Mouse (Mus musculus) spleen, adult 2 months (tissue): Measurements from ENCODE around the gene Iqck. TPM values are rescaled to one million over a fixed set of nuclear protein-coding genes. Genes with fewer than 3 reads are reported as not detected.

Experiments used
- DNase-seq, 2 experiments: peaks; one replicate each; pipeline versions ENCODE4 v3.0.0 to v3.0.0-alpha.2; 2012 to 2021; ENCODE audit warnings: low spot score in 2 of 2, low read depth in 1 of 2
- H3K27ac ChIP-seq: fragments of 200-500 bp; 2 replicates; pipeline ENCODE4 v1.5.1; 2012; ENCODE audit warnings: low read length, inconsistent platforms; ENCODE audit not compliant: insufficient read depth
- H3K27me3 ChIP-seq: fragments of 200-500 bp; 2 replicates; pipeline ENCODE4 v1.6.1; 2012; ENCODE audit warnings: mild to moderate bottlenecking, moderate library complexity, low read length, inconsistent platforms; ENCODE audit not compliant: control insufficient read depth, insufficient read depth
- H3K36me3 ChIP-seq: fragments of 200-500 bp; 2 replicates; pipeline ENCODE4 v1.6.1; 2012; ENCODE audit warnings: mild to moderate bottlenecking, low read length, inconsistent platforms; ENCODE audit not compliant: control insufficient read depth, insufficient read depth
- H3K4me1 ChIP-seq: fragments of 200-500 bp; 2 replicates; pipeline ENCODE4 v1.6.1; 2011; ENCODE audit warnings: inconsistent platforms; ENCODE audit not compliant: control insufficient read depth, insufficient read depth, insufficient read length
- H3K4me3 ChIP-seq: fragments of 200-500 bp; 2 replicates; pipeline ENCODE4 v1.5.1; 2011; ENCODE audit warnings: mild to moderate bottlenecking, inconsistent platforms; ENCODE audit not compliant: insufficient read depth, insufficient read length; ENCODE audit errors: extremely low read depth
- CTCF ChIP-seq: fragments of 200-500 bp; IDR thresholded peaks from 2 replicates; pipeline ENCODE4 v1.5.1; 2011; ENCODE audit warnings: mild to moderate bottlenecking, inconsistent platforms; ENCODE audit not compliant: insufficient read depth, insufficient read length, insufficient replicate concordance; ENCODE audit errors: extremely low read depth
- POLR2A ChIP-seq: fragments of 200-500 bp; IDR thresholded peaks from 2 replicates; pipeline ENCODE4 v1.6.1; 2011; ENCODE audit warnings: low read depth, low read length, inconsistent platforms
- WGBS: fragments of 180-500 bp; shearing (Covaris S2); methylation state at CpG from one replicate; pipeline ENCODE4 v1.1.7; 2018; 5-methylcytosine and 5-hydroxymethylcytosine counted together
- polyA plus RNA-seq: library from polyadenylated mRNA; depleted of rRNA; stranded (reverse); fragments of >200 nt; gene quantifications from 2 replicates; pipeline ENCODE4 v1.2.3, GENCODE M21; 2012

Iqck gene
- polyA plus RNA-seq, 1 experiment, result 0.48 TPM

DNA sequence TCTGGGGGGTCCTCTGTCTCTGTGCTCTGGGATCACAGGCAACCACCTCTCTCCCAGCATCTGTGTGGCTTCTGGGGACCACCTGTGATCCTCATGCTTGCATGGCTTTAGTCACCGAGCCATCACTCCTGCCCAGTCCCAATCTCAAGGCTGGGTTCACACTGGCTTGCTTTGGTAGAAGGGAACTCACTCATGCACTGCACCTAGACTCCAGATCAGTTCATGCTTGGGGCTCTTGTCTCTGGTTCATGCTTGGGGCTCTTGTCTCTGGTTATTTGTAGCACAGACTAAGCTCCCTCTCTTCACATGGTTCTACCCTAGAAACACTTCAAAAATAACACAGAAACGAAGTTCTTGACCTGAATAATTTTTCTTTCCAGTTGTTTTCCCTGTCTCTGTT, 44.5 kb downstream of the Iqck start:
- H3K4me1 ChIP-seq, result peaks cover 2% of the 10 kb centered on the region; the same call in 1 of the 2 replicates
- DNase-seq, result no peak
- WGBS, result 78% methylated on average over 2 of the region's 2 CpGs
- no peaks in the 10 kb centered on the region for H3K36me3 ChIP-seq
- H3K27ac ChIP-seq, result no peak overlapping the region
- no peak for TF ChIP-seq POLR2A
- TF ChIP-seq CTCF, result no peak
- no peaks in the 10 kb centered on the region for H3K27me3 ChIP-seq
- no peak overlapping the region for H3K4me3 ChIP-seq

DNA sequence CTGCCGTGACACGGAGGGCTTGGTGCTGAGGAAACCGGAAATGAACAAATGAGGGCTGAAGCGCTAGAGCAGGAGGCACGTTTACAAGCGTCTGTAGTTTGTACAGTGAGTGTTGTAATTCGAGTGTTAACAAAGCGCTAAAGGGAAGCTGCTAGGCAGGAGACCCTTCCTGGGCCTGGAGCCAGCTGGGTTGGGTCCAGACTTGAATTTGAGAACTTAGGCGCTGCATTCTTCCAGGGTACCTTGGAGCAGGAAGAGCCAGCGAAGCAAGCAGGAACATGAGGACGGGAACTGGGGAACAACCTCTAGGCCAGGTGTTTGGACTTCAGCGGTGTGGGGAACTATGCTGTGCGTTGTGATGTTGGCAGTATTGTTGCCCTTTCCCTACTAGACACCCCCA, 47.4 kb downstream of the Iqck start:
- H3K27me3 ChIP-seq, result no peaks in the 10 kb centered on the region
- peaks cover 2% of the 10 kb centered on the region; the same call in 1 of the 2 replicates for H3K4me1 ChIP-seq
- no peak overlapping the region for H3K27ac ChIP-seq
- DNase-seq, result no peak
- no peak for TF ChIP-seq POLR2A
- TF ChIP-seq CTCF, result no peak
- no peaks in the 10 kb centered on the region for H3K36me3 ChIP-seq
- no peak overlapping the region for H3K4me3 ChIP-seq
- WGBS, result 50% methylated on average over 13 of the region's 13 CpGs

DNA sequence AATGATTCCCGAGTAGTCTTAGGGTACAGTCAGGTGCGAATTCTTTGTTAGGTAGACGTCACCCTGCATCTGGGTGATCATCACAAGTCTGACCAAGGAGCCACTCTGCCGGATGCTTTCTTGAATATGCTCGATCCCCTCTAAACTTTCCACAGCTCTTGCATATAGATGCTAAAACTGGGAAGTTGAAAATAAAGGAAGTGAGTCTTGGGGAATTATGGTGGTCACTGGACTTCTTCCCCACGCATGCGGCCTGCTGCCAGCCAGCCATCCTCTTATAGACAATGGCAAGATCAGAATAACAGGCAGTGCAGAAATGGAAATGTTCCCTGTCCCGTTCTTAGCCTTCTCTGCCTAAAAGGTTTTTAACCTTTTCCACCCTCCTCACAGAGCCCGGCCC, 48.3 kb downstream of the Iqck start:
- 80% methylated on average over 9 of the region's 9 CpGs for WGBS

DNA sequence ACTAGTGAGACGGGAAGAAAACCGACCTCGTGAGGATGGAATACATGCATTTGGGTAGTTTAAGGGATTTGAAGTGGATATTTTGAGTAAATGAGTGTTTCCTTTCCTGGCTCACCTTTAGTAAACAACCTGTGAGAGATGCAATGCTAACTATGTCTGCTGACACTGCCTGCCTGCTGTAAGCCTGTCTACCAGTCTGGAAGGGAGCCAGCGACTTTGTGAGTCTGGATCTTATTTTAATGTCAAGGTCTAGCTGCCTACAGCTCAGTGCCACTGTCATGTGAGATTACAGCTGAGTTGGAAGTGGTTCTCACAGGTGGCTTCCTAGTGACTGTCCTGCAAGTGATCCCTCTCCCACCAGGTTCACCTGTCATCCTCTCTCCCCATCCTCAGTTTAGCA, 49.0 kb downstream of the Iqck start:
- Histone ChIP-seq H3K4me1 (peaks cover 2% of the 10 kb centered on the region; the same call in 1 of the 2 replicates), H3K27ac (no peak overlapping the region), H3K4me3 (no peak overlapping the region), H3K36me3 (no peaks in the 10 kb centered on the region), H3K27me3 (no peaks in the 10 kb centered on the region)
- TF ChIP-seq POLR2A, result no peak
- no peak for TF ChIP-seq CTCF
- DNase-seq, result no peak
- WGBS, result 86% methylated on average over 4 of the region's 4 CpGs

More for the DNA sequence above, 48.3 kb downstream of the Iqck start:
- DNase-seq, result no peak
- peaks cover 2% of the 10 kb centered on the region; the same call in 1 of the 2 replicates for H3K4me1 ChIP-seq
- H3K27me3 ChIP-seq, result no peaks in the 10 kb centered on the region
- H3K36me3 ChIP-seq, result no peaks in the 10 kb centered on the region
- H3K4me3 ChIP-seq, result no peak overlapping the region
- TF ChIP-seq POLR2A (no peak), CTCF (no peak)
- H3K27ac ChIP-seq, result no peak overlapping the region

DNA sequence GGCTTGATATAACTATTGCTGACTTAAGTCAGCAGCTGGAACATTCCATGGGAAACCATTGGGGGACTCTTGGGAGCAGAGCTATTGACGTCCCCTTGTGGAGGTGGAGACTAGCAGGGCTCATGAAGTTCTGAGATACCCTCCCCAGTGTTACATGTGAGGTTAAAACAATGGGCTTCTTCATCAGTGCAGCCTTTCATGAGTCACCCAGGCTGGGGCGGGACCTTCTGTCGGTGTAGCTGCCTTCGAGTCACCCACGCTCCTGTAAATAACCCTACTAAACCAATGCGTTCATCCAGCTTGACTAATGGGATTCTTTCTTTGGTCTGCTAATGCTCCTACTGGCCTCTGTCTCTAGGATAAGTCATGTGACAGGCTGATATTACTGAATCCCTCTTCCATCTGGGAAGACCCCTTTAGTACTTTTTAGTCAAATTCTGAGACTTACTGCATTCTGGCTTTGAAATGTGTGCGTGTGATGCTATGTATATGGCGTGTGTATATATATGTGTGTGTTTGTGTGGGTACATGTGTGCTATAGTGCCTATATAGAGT, 53.5 kb downstream of the Iqck start:
- H3K4me1 ChIP-seq, result no peaks in the 10 kb centered on the region
- WGBS, result 85% methylated on average over 8 of the region's 8 CpGs
- H3K27ac ChIP-seq, result no peak overlapping the region
- no peak for TF ChIP-seq POLR2A
- no peak for DNase-seq
- no peaks in the 10 kb centered on the region for H3K36me3 ChIP-seq
- H3K4me3 ChIP-seq, result no peak overlapping the region
- H3K27me3 ChIP-seq, result no peaks in the 10 kb centered on the region

DNA sequence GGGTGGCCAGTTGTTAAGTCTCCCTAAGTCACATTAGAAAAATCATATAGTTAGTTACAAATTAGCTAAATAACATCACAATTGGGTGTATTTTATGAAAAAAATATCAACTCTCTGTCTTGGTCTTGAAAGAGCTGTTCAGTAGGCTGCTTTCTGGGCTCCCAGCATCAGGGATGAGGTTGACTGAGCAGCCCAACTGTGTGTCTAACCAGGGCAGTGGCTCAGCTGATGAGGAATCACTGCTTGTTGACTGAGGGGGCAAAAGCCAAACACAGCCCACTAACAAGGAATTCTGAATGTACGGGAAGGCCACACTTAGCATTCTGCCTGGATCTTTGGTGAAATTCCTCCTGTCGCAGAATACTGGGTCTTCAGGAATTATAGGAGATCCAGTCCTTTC, 54.9 kb downstream of the Iqck start:
- Histone ChIP-seq H3K36me3 (no peaks in the 10 kb centered on the region), H3K4me3 (no peak overlapping the region), H3K27ac (no peak overlapping the region), H3K27me3 (no peaks in the 10 kb centered on the region), H3K4me1 (no peaks in the 10 kb centered on the region)
- TF ChIP-seq POLR2A (no peak), CTCF (no peak)
- DNase-seq, result no peak
- WGBS, result 92% methylated on average over 2 of the region's 2 CpGs

DNA sequence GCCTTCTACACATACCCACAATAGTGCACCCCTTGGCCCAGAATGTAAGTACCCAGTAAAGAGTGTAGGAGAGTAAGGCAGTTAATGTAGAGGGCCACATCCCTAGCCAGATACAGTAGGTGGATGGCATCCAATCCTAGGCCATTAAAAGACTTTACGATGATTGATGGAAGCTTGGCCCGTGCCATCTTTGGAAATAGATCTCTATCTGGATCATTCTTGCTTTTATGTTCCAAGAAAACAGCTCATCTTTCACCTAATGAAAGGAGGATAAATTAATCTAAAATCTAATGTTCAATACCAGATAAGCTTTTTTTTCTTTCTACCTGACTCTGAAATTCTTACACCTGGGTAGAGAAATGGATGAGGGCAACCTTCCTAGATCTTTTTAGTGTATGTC, 55.6 kb downstream of the Iqck start:
- Histone ChIP-seq H3K4me1 (no peaks in the 10 kb centered on the region), H3K27me3 (no peaks in the 10 kb centered on the region), H3K4me3 (no peak overlapping the region), H3K27ac (no peak overlapping the region), H3K36me3 (no peaks in the 10 kb centered on the region)
- TF ChIP-seq CTCF (no peak), POLR2A (no peak)
- WGBS, result 93% methylated on average over 2 of the region's 2 CpGs
- no peak for DNase-seq
